Mouse (Mus musculus) intestine, embryonic 16.5 days (tissue): ENCODE measurements around the gene H1f0. TPM values are rescaled to one million over a fixed set of nuclear protein-coding genes. Genes with fewer than 3 reads are reported as not detected.

ENCODE experiments used
- ATAC-seq: fragments of 200-750 bp; cut with Nextera tagmentation; 2 replicates; pipeline ENCODE4 v1.8.0; 2017; ENCODE audit warnings: moderate TSS enrichment, moderate library complexity
- H3K27ac ChIP-seq: fragments of 300-500 bp; sonication (generic); 2 replicates; pipeline ENCODE4 v1.5.1; 2014; ENCODE audit warnings: mild to moderate bottlenecking, low read length
- H3K27me3 ChIP-seq: fragments of 300-500 bp; sonication (generic); replicated peaks from 2 replicates; pipeline ENCODE4 v1.6.1; 2014; ENCODE audit warnings: low read length, control low read depth, mixed read lengths; ENCODE audit not compliant: control insufficient read depth, insufficient read depth
- H3K36me3 ChIP-seq: fragments of 300-500 bp; sonication (generic); 2 replicates; pipeline ENCODE4 v1.6.1; 2014; ENCODE audit warnings: low read length, control low read depth; ENCODE audit not compliant: control insufficient read depth, insufficient read depth
- H3K4me1 ChIP-seq: fragments of 300-500 bp; sonication (generic); 2 replicates; pipeline ENCODE4 v1.6.1; 2014; ENCODE audit warnings: low read length, control low read depth, mixed read lengths; ENCODE audit not compliant: control insufficient read depth, insufficient read depth
- H3K4me2 ChIP-seq: fragments of 300-500 bp; sonication (generic); 2 replicates; pipeline ENCODE4 v1.6.1; 2014; ENCODE audit warnings: low read depth, low read length, control low read depth
- H3K4me3 ChIP-seq: fragments of 300-500 bp; sonication (generic); 2 replicates; pipeline ENCODE4 v1.5.1; 2014; ENCODE audit warnings: mild to moderate bottlenecking, low read length
- H3K9ac ChIP-seq: fragments of 300-500 bp; sonication (generic); 2 replicates; pipeline ENCODE4 v1.6.1; 2014; ENCODE audit warnings: low read depth, low read length
- H3K9me3 ChIP-seq: fragments of 300-500 bp; sonication (generic); 2 replicates; pipeline ENCODE4 v1.6.1; 2016; ENCODE audit warnings: low read length, control low read depth; ENCODE audit not compliant: control insufficient read depth
- WGBS: fragments of 180-500 bp; shearing (Covaris S2); extraction: QIAGEN DNeasy Blood & Tissue Kit; methylation state at CpG from one replicate; pipeline ENCODE4 v1.1.7; 2014; 5-methylcytosine and 5-hydroxymethylcytosine counted together
- polyA plus RNA-seq: library from polyadenylated mRNA; unstranded; fragments of >200 nt; fragmentation: Nextera tagmentation; extraction: Ambion mirVana; gene quantifications from 2 replicates; pipeline ENCODE4 v1.2.1, GENCODE M21; 2015

H1f0 gene
- polyA plus RNA-seq, 1 experiment from 2014 or later = 456 TPM

GRCm38 (mm10) chr15:79057850-79058249, 29.6 kb downstream of the H1f0 start:
- no peak for ATAC-seq
- Histone ChIP-seq H3K9me3 (no peaks in the 10 kb centered on the region), H3K4me1 (peaks cover 3% of the 10 kb centered on the region; the same call in 1 of the 2 replicates), H3K4me2 (no peak overlapping the region), H3K27me3 (no peaks in the 10 kb centered on the region), H3K9ac (no peak overlapping the region), H3K36me3 (peaks cover 27% of the 10 kb centered on the region), H3K4me3 (no peak overlapping the region), H3K27ac (no peak overlapping the region)
- 82% methylated on average over 6 of the region's 6 CpGs for WGBS

- Histone ChIP-seq H3K4me3 (no peak overlapping the region), H3K27me3 (no peaks in the 10 kb centered on the region), H3K4me1 (peaks cover 17% of the 10 kb centered on the region), H3K9ac (no peak overlapping the region), H3K27ac (no peak overlapping the region), H3K36me3 (peaks cover 9% of the 10 kb centered on the region; the same call in 1 of the 2 replicates), H3K9me3 (no peaks in the 10 kb centered on the region), H3K4me2 (no peak overlapping the region)
- 78% methylated on average over 14 of the region's 14 CpGs for WGBS
- no peak for ATAC-seq
Measured at GRCm38 (mm10) chr15:79060887-79061565, 32.8 kb downstream of the H1f0 start.

- Histone ChIP-seq H3K4me1 (peaks cover 17% of the 10 kb centered on the region), H3K9me3 (no peaks in the 10 kb centered on the region), H3K4me2 (peak within 1 kb of the TSS; percentile 70), H3K27me3 (no peaks in the 10 kb centered on the region), H3K4me3 (peak within 1 kb of the TSS; percentile 88), H3K9ac (peak within 1 kb of the TSS; percentile 90), H3K27ac (peak within 1 kb of the TSS; percentile 61), H3K36me3 (peaks cover 9% of the 10 kb centered on the region; the same call in 1 of the 2 replicates)
- whole genome bisulfite sequencing = under 1% methylated on average over 80 of the region's 80 CpGs
- ATAC-seq = peak; percentile 99
Measured at GRCm38 (mm10) chr15:79062376-79063159, 34.3 kb downstream of the H1f0 start, which contains the start of gene Ankrd54. TSS of gene Ankrd54 (minus strand) at chr15:79062893.

GRCm38 (mm10) chr15:79063160-79063740, 35.0 kb downstream of the H1f0 start:
- peaks cover 20% of the 10 kb centered on the region for H3K4me1 ChIP-seq
- H3K27me3 ChIP-seq = no peaks in the 10 kb centered on the region
- H3K9me3 ChIP-seq = no peaks in the 10 kb centered on the region
- peaks cover 9% of the 10 kb centered on the region; the same call in 1 of the 2 replicates for H3K36me3 ChIP-seq
- peak overlapping the region; percentile 53; the same call in 1 of the 2 replicates for H3K27ac ChIP-seq
- peak overlapping the region; percentile 27 for H3K4me3 ChIP-seq
- WGBS = 9% methylated on average over 14 of the region's 14 CpGs
- no peak for ATAC-seq
- peak overlapping the region; percentile 51 for H3K4me2 ChIP-seq
- H3K9ac ChIP-seq = peak overlapping the region; percentile 41; the same call in 1 of the 2 replicates

- no peak overlapping the region for H3K4me2 ChIP-seq
- no peak for ATAC-seq
- no peaks in the 10 kb centered on the region for H3K9me3 ChIP-seq
- no peak overlapping the region for H3K9ac ChIP-seq
- no peaks in the 10 kb centered on the region for H3K27me3 ChIP-seq
- peak overlapping the region; percentile 69 for H3K27ac ChIP-seq
- 0 out of 2 replicates have a peak, but pooled peaks cover 2% of the 10 kb centered on the region for H3K36me3 ChIP-seq
- peaks cover 20% of the 10 kb centered on the region for H3K4me1 ChIP-seq
- 38% methylated on average over 8 of the region's 8 CpGs for WGBS
- H3K4me3 ChIP-seq = no peak overlapping the region
Measured at GRCm38 (mm10) chr15:79065086-79065770, 37.0 kb downstream of the H1f0 start.

GRCm38 (mm10) chr15:79066276-79066675, 38.0 kb downstream of the H1f0 start:
- H3K27ac ChIP-seq = no peak overlapping the region
- no peaks in the 10 kb centered on the region for H3K27me3 ChIP-seq
- no peak overlapping the region for H3K4me3 ChIP-seq
- H3K36me3 ChIP-seq = no peaks in the 10 kb centered on the region
- peaks cover 17% of the 10 kb centered on the region for H3K4me1 ChIP-seq
- 34% methylated on average over 2 of the region's 2 CpGs for WGBS
- H3K9me3 ChIP-seq = no peaks in the 10 kb centered on the region
- H3K4me2 ChIP-seq = no peak overlapping the region
- H3K9ac ChIP-seq = no peak overlapping the region
- no peak for ATAC-seq

- Histone ChIP-seq H3K9me3 (no peaks in the 10 kb centered on the region), H3K4me1 (peaks cover 17% of the 10 kb centered on the region), H3K9ac (no peak overlapping the region), H3K4me2 (peak overlapping the region; percentile 11; the same call in 1 of the 2 replicates), H3K27me3 (no peaks in the 10 kb centered on the region), H3K4me3 (no peak overlapping the region), H3K27ac (peak overlapping the region; percentile 81), H3K36me3 (no peaks in the 10 kb centered on the region)
- 48% methylated on average over 3 of the region's 3 CpGs for WGBS
- ATAC-seq = no peak; the same call in 1 of the 2 replicates
Measured at GRCm38 (mm10) chr15:79067631-79068030, 39.4 kb downstream of the H1f0 start.

- Histone ChIP-seq H3K4me1 (peaks cover 15% of the 10 kb centered on the region), H3K27ac (peak overlapping the region; percentile 81), H3K36me3 (no peaks in the 10 kb centered on the region), H3K9me3 (no peaks in the 10 kb centered on the region), H3K4me2 (no peak overlapping the region), H3K4me3 (no peak overlapping the region), H3K27me3 (no peaks in the 10 kb centered on the region), H3K9ac (no peak overlapping the region)
- WGBS = 62% methylated on average over 3 of the region's 3 CpGs
- peak; percentile 73 for ATAC-seq
Measured at GRCm38 (mm10) chr15:79068416-79068815, 40.2 kb downstream of the H1f0 start.
